Mouse (Mus musculus) right cerebral cortex, adult 18-20 months (tissue): ENCODE data around the gene Prss16.

Experiments used
- DNase-seq: peaks from one replicate; pipeline ENCODE4 v3.0.0; 2022; ENCODE audit warnings: mixed read lengths

Prss16 gene

GRCm38 (mm10) chr13:22005605-22006333 is 3.8 kb downstream of the Prss16 start:
- no peak for DNase-seq

GRCm38 (mm10) chr13:22001823-22002222 is 7.7 kb downstream of the Prss16 start:
- no peak for DNase-seq

- DNase-seq: no peak
These were observed 8.2 kb downstream of the Prss16 start for GRCm38 (mm10) chr13:22001346-22001745.

GRCm38 (mm10) chr13:21999147-21999546 is 10.4 kb downstream of the Prss16 start:
- DNase-seq: no peak

- DNase-seq: no peak
These were observed 11.1 kb downstream of the Prss16 start for GRCm38 (mm10) chr13:21998412-21998811.

GRCm38 (mm10) chr13:21997821-21998220 is 11.7 kb downstream of the Prss16 start:
- DNase-seq: no peak

- no peak for DNase-seq
These were observed 12.2 kb downstream of the Prss16 start for GRCm38 (mm10) chr13:21997201-21997820.

GRCm38 (mm10) chr13:21996840-21997185 is 12.7 kb downstream of the Prss16 start:
- DNase-seq: no peak

GRCm38 (mm10) chr13:21996101-21996839 is 13.3 kb downstream of the Prss16 start:
- DNase-seq: no peak

GRCm38 (mm10) chr13:21995331-21995914 is 14.1 kb downstream of the Prss16 start:
- DNase-seq: no peak

- no peak for DNase-seq
These were observed 14.6 kb downstream of the Prss16 start for GRCm38 (mm10) chr13:21994896-21995295.

- DNase-seq: no peak
These were observed 15.4 kb downstream of the Prss16 start for GRCm38 (mm10) chr13:21993957-21994738.

- DNase-seq: no peak
These were observed 17.0 kb downstream of the Prss16 start for GRCm38 (mm10) chr13:21992550-21992949.

GRCm38 (mm10) chr13:21984486-21984885 is 25.1 kb downstream of the Prss16 start:
- no peak for DNase-seq

- DNase-seq: no peak
These were observed 27.7 kb downstream of the Prss16 start for GRCm38 (mm10) chr13:21981803-21982193.

GRCm38 (mm10) chr13:21980981-21981802 is 28.4 kb downstream of the Prss16 start, which contains the start of gene Pom121l2:
Gene Pom121l2, plus strand, starts transcription at chr13:21981194.
- peak; percentile 14 for DNase-seq

GRCm38 (mm10) chr13:21974726-21975473 is 34.6 kb downstream of the Prss16 start:
- DNase-seq: peak; percentile 53

GRCm38 (mm10) chr13:21974221-21974725 is 35.3 kb downstream of the Prss16 start:
- peak; percentile 92 for DNase-seq

GRCm38 (mm10) chr13:21971641-21972040 is 37.9 kb downstream of the Prss16 start:
- no peak for DNase-seq

GRCm38 (mm10) chr13:21969816-21970215 is 39.7 kb downstream of the Prss16 start:
- DNase-seq: no peak

- DNase-seq: no peak
These were observed 40.3 kb downstream of the Prss16 start for GRCm38 (mm10) chr13:21969269-21969668.
